Mouse (Mus musculus) liver (tissue): ENCODE results near the gene Tcp10b.
"Not testable (repeated sequence)": the region's sequence is repeated elsewhere in the genome, so short reads cannot be mapped to it uniquely, and the experiment has no call there.

Source experiments
- DNase-seq: peaks from one replicate; pipeline ENCODE4 v3.0.0-alpha.2; 2020; ENCODE audit warnings: mixed read lengths

Gene Tcp10b

GRCm38 (mm10) chr17:13060804-13061203, at the start of gene Tcp10b:
Tcp10b (plus strand) TSS chr17:13061104.
- not testable (repeated sequence) for DNase-seq

- no peak for DNase-seq
Measured at GRCm38 (mm10) chr17:13013316-13013715, 47.6 kb upstream of the Tcp10b start.

- DNase-seq: not testable (repeated sequence)
Measured at GRCm38 (mm10) chr17:13036627-13037192, 24.2 kb upstream of the Tcp10b start.

GRCm38 (mm10) chr17:13043846-13044673, 16.8 kb upstream of the Tcp10b start:
- peak; percentile 17 for DNase-seq

GRCm38 (mm10) chr17:13052124-13052813, 8.6 kb upstream of the Tcp10b start, which contains the start of gene Gpr31b:
Gpr31b (minus strand) TSS chr17:13052296.
- DNase-seq: not testable (repeated sequence)

GRCm38 (mm10) chr17:13062882-13063281, 2.0 kb downstream of the Tcp10b start:
- DNase-seq: not testable (repeated sequence)

GRCm38 (mm10) chr17:13067864-13068385, 7.0 kb downstream of the Tcp10b start:
- not testable (repeated sequence) for DNase-seq

- DNase-seq: not testable (repeated sequence)
Measured at GRCm38 (mm10) chr17:13069227-13069626, 8.3 kb downstream of the Tcp10b start.

- DNase-seq: not testable (repeated sequence)
Measured at GRCm38 (mm10) chr17:13091510-13091909, 30.6 kb downstream of the Tcp10b start.

- not testable (repeated sequence) for DNase-seq
Measured at GRCm38 (mm10) chr17:13092100-13092764, 31.3 kb downstream of the Tcp10b start.

- DNase-seq: not testable (repeated sequence)
Measured at GRCm38 (mm10) chr17:13092960-13093359, 32.1 kb downstream of the Tcp10b start.

GRCm38 (mm10) chr17:13106563-13106962, 45.7 kb downstream of the Tcp10b start:
- not testable (repeated sequence) for DNase-seq

GRCm38 (mm10) chr17:13112504-13113291, 51.8 kb downstream of the Tcp10b start:
- DNase-seq: not testable (repeated sequence)

GRCm38 (mm10) chr17:13123308-13124038, 62.6 kb downstream of the Tcp10b start:
- not testable (repeated sequence) for DNase-seq

- not testable (repeated sequence) for DNase-seq
Measured at GRCm38 (mm10) chr17:13124241-13124640, 63.3 kb downstream of the Tcp10b start.

- DNase-seq: not testable (repeated sequence)
Measured at GRCm38 (mm10) chr17:13129324-13129723, 68.4 kb downstream of the Tcp10b start.

GRCm38 (mm10) chr17:13129737-13130465, 69.0 kb downstream of the Tcp10b start:
- DNase-seq: not testable (repeated sequence)

- not testable (repeated sequence) for DNase-seq
Measured at GRCm38 (mm10) chr17:13131710-13132109, 70.8 kb downstream of the Tcp10b start, which contains the start of gene Unc93a. Unc93a (minus strand) TSS chr17:13131810.
